Mouse (Mus musculus) hindbrain, embryonic 15.5 days (tissue): ENCODE results near the gene Tnfsf15. TPM values are rescaled to one million over a fixed set of nuclear protein-coding genes. Genes with fewer than 3 reads are reported as not detected.
A peak's percentile ranks its signal among the peaks of the same experiment; 100 is the strongest.

Source experiments
- ATAC-seq: fragments of 200-750 bp; cut with Nextera tagmentation; 2 replicates; pipeline ENCODE4 v1.8.0; 2017; ENCODE audit warnings: low read depth, moderate number of reproducible peaks, moderate TSS enrichment; ENCODE audit not compliant: low FRiP score
- H3K27ac ChIP-seq: fragments of 300-500 bp; sonication (generic); replicated peaks from 2 replicates; pipeline ENCODE4 v1.5.1; 2015; ENCODE audit warnings: mild to moderate bottlenecking, inconsistent platforms
- H3K27me3 ChIP-seq: fragments of 300-500 bp; sonication (generic); 2 replicates; pipeline ENCODE4 v1.6.1; 2015; ENCODE audit warnings: control low read depth, inconsistent platforms
- H3K36me3 ChIP-seq: fragments of 300-500 bp; sonication (generic); 2 replicates; pipeline ENCODE4 v1.6.1; 2015; ENCODE audit warnings: control low read depth, inconsistent platforms
- H3K4me1 ChIP-seq: fragments of 300-500 bp; sonication (generic); replicated peaks from 2 replicates; pipeline ENCODE4 v1.6.1; 2015; ENCODE audit warnings: control low read depth, inconsistent platforms
- H3K4me2 ChIP-seq: fragments of 300-500 bp; sonication (generic); 2 replicates; pipeline ENCODE4 v1.6.1; 2015; ENCODE audit warnings: moderate library complexity, mild to moderate bottlenecking, inconsistent platforms
- H3K4me3 ChIP-seq: fragments of 300-500 bp; sonication (generic); 2 replicates; pipeline ENCODE4 v1.5.1; 2015; ENCODE audit warnings: mild to moderate bottlenecking, inconsistent platforms
- H3K9ac ChIP-seq: fragments of 300-500 bp; sonication (generic); 2 replicates; pipeline ENCODE4 v1.6.1; 2015; ENCODE audit warnings: inconsistent platforms
- H3K9me3 ChIP-seq: fragments of 300-500 bp; sonication (generic); 2 replicates; pipeline ENCODE4 v1.6.1; 2016; ENCODE audit warnings: control low read depth, inconsistent platforms
- WGBS: fragments of 180-500 bp; shearing (Covaris S2); methylation state at CpG from one replicate; pipeline ENCODE4 v1.1.7; 2015; 5-methylcytosine and 5-hydroxymethylcytosine counted together
- polyA plus RNA-seq: library from polyadenylated mRNA; unstranded; fragments of >200 nt; fragmentation: Nextera tagmentation; extraction: Ambion mirVana; gene quantifications from 2 replicates; pipeline ENCODE4 v1.2.1, GENCODE M21; 2015

Tnfsf15 gene
- polyA plus RNA-seq, 1 experiment from 2014 or later: 0.05 TPM

DNA sequence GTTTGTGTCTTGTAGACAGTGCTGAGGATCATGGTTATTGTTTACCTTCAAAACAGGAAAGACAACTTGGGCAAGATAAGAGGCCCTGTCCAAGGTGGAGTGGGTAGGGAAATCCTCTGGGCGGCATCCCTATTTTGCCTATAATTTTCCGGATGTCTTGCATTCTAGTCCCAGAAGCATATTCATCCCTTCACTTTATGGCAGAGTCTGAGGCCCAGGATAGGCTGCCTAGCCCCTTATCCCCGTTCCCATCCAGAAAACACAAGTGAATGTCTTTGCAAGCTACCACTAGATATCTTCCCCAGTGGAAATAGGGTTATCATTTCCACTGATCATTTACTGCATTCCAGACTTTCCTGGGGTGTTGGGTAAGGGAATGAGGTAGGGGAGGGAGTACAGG, 4.9 kb downstream of the Tnfsf15 start:
- Histone ChIP-seq H3K4me3 (no peak overlapping the region), H3K9ac (no peak overlapping the region), H3K27me3 (no peaks in the 10 kb centered on the region), H3K4me1 (peaks cover 13% of the 10 kb centered on the region; the same call in 1 of the 2 replicates), H3K4me2 (no peak overlapping the region), H3K27ac (no peak overlapping the region), H3K36me3 (no peaks in the 10 kb centered on the region), H3K9me3 (no peaks in the 10 kb centered on the region)
- 90% methylated on average over 3 of the region's 3 CpGs for WGBS
- no peak for ATAC-seq

DNA sequence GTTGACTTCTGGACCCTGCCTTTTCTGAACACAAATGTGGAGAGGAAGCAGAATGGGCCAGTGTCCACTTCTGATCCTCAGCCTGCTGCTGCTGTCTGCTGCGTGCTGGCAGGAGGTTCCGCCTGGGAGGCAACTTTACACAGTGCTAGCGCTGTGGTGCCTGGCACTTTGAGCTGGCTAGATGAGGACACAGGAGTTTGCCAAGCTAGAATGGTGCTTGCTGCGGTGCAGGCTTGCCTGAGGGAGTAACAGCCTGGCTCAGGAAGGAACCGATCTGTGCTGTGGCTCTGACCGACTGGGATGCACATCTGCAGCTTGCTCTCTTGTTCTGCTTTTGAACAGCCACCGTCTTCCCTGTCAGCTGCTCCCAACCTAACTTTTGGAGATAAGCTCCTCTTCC, 5.4 kb downstream of the Tnfsf15 start:
- no peak overlapping the region for H3K4me2 ChIP-seq
- no peaks in the 10 kb centered on the region for H3K36me3 ChIP-seq
- peaks cover 9% of the 10 kb centered on the region; the same call in 1 of the 2 replicates for H3K4me1 ChIP-seq
- no peaks in the 10 kb centered on the region for H3K27me3 ChIP-seq
- H3K9me3 ChIP-seq: no peaks in the 10 kb centered on the region
- WGBS: 48% methylated on average over 7 of the region's 7 CpGs
- H3K9ac ChIP-seq: no peak overlapping the region
- peak; percentile 48; the same call in 1 of the 2 replicates for ATAC-seq
- no peak overlapping the region for H3K4me3 ChIP-seq
- no peak overlapping the region for H3K27ac ChIP-seq

GRCm38 (mm10) chr4:63738364-63738997, 6.4 kb downstream of the Tnfsf15 start:
- Histone ChIP-seq H3K4me1 (peaks cover 8% of the 10 kb centered on the region; the same call in 1 of the 2 replicates), H3K4me3 (no peak overlapping the region), H3K36me3 (no peaks in the 10 kb centered on the region), H3K4me2 (no peak overlapping the region), H3K27me3 (no peaks in the 10 kb centered on the region), H3K27ac (no peak overlapping the region), H3K9me3 (no peaks in the 10 kb centered on the region), H3K9ac (no peak overlapping the region)
- WGBS: 71% methylated on average over 9 of the region's 9 CpGs
- no peak for ATAC-seq

- Histone ChIP-seq H3K9me3 (no peaks in the 10 kb centered on the region), H3K9ac (no peak overlapping the region), H3K4me1 (peaks cover 5% of the 10 kb centered on the region; the same call in 1 of the 2 replicates), H3K27me3 (no peaks in the 10 kb centered on the region), H3K27ac (no peak overlapping the region), H3K4me3 (no peak overlapping the region), H3K4me2 (no peak overlapping the region), H3K36me3 (no peaks in the 10 kb centered on the region)
- 67% methylated on average over 2 of the region's 2 CpGs for WGBS
- no peak for ATAC-seq
These were observed 13.6 kb downstream of the Tnfsf15 start for GRCm38 (mm10) chr4:63731299-63731698.

DNA sequence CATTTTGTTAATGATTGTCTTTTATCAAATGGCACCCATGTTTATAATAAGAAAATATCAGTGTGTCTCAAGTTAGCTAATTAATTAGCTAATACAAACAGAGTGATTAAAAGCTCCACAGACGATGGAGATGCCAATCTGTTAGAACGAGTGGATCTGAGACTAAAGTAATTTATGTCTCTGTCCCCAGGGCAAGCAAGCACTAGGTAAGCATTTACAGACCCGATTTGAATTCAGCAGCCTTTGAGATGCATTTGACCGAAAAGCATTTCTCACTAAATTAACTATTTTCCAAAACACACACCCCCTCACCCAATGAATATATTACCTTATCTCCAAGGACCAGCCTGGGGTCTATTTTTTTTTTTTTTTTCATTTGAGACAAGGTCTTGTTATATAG, 18.2 kb downstream of the Tnfsf15 start:
- Histone ChIP-seq H3K4me3 (no peak overlapping the region), H3K4me1 (peaks cover 5% of the 10 kb centered on the region; the same call in 1 of the 2 replicates), H3K4me2 (no peak overlapping the region), H3K27ac (no peak overlapping the region), H3K9ac (no peak overlapping the region), H3K9me3 (no peaks in the 10 kb centered on the region), H3K27me3 (no peaks in the 10 kb centered on the region), H3K36me3 (no peaks in the 10 kb centered on the region)
- no peak for ATAC-seq
- 28% methylated on average over 4 of the region's 4 CpGs for WGBS

DNA sequence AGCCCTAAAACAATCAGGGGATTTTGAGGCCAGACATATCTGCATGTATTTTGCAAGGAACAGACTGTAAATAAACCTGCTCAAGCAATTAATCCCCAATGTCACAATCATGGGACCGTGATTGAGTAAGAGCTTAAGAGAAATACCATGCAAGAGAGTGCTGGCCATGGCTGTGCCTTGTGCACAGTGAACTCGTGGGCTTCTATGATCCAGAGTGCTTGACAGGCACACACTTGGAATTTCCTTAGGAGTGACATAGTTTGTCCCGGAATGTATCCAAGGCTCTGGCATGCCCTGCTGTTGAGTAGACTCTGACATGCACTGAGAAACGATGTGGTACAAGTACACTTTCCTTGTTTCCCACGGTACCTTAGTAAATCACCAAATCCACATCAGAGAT, 18.9 kb downstream of the Tnfsf15 start:
- no peaks in the 10 kb centered on the region for H3K9me3 ChIP-seq
- no peak overlapping the region for H3K27ac ChIP-seq
- peaks cover 5% of the 10 kb centered on the region; the same call in 1 of the 2 replicates for H3K4me1 ChIP-seq
- no peak for ATAC-seq
- H3K27me3 ChIP-seq: no peaks in the 10 kb centered on the region
- 56% methylated on average over 5 of the region's 5 CpGs for WGBS
- no peaks in the 10 kb centered on the region for H3K36me3 ChIP-seq
- H3K9ac ChIP-seq: no peak overlapping the region
- no peak overlapping the region for H3K4me2 ChIP-seq
- no peak overlapping the region for H3K4me3 ChIP-seq

GRCm38 (mm10) chr4:63717922-63718643, 26.8 kb downstream of the Tnfsf15 start:
- 61% methylated on average over 8 of the region's 8 CpGs for WGBS
- Histone ChIP-seq H3K27me3 (no peaks in the 10 kb centered on the region), H3K4me2 (no peak overlapping the region), H3K9ac (no peak overlapping the region), H3K27ac (no peak overlapping the region), H3K36me3 (no peaks in the 10 kb centered on the region), H3K4me1 (no peaks in the 10 kb centered on the region), H3K9me3 (no peaks in the 10 kb centered on the region), H3K4me3 (no peak overlapping the region)
- no peak for ATAC-seq

DNA sequence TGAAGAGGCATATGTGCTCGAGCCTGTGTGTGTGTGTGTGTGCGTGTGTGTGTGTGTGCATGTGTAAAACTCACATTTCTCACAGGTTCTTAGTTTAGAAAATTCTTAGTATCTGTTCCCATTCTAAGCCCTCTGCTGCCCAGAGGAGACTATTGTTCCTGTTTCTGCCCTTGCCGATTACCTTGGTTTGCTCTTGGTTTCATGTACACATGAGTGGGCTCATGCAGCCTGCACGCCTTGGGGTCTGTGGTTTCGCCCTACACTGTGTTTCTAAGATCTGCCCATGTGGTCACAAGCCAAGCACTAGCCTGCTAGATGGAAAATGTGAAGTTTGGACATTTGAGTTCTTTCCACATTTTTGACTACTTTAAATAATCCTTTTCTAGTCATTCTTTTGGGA, 33.0 kb downstream of the Tnfsf15 start:
- H3K4me2 ChIP-seq: no peak overlapping the region

DNA sequence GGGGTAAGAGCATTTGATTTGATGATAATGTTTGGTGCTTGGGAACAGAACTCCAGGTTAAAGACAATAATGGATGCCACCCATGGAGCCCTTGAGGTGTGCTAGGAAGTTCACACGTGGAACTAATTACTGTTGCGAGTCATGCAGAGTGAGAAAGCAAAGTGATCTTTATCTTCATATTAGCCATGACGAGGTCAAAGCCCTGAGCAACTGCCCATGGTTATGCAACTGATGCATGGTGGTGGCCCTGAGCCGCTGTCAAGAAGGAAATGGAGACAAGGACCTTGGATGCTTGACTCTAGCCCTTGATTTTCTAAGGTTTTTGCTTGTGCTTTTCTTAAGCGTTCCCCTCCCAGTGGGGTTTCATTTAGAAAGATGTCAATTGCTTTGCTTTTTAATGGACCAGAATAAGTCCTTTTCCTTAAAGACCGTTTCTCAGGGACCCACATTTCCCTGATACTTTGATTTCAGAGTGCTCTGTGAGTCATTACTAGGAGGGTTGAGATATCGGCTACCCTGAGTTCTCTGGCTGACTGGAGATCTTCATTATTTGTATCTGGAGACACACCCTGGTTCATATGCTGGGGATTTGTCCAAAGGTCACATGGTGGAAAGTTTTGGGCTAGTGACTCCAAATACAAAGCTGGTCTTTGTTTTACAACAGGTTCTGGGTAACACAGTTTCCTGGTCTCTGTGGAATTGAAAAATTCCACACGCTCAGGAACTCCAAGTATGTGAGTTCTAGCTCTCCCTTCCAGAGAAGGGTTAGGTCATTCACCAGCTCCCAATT, 34.3 kb downstream of the Tnfsf15 start:
- no peak for ATAC-seq
- Histone ChIP-seq H3K4me3 (no peak overlapping the region), H3K36me3 (no peaks in the 10 kb centered on the region), H3K9me3 (no peaks in the 10 kb centered on the region), H3K4me1 (no peaks in the 10 kb centered on the region), H3K27ac (no peak overlapping the region), H3K4me2 (no peak overlapping the region), H3K9ac (no peak overlapping the region), H3K27me3 (no peaks in the 10 kb centered on the region)
- whole genome bisulfite sequencing: 57% methylated on average over 8 of the region's 8 CpGs

More for the DNA sequence above, 33.0 kb downstream of the Tnfsf15 start:
- WGBS: 92% methylated on average over 5 of the region's 5 CpGs
- no peaks in the 10 kb centered on the region for H3K9me3 ChIP-seq
- no peak overlapping the region for H3K9ac ChIP-seq
- ATAC-seq: no peak
- H3K27me3 ChIP-seq: no peaks in the 10 kb centered on the region
- no peaks in the 10 kb centered on the region for H3K36me3 ChIP-seq
- no peaks in the 10 kb centered on the region for H3K4me1 ChIP-seq
- H3K27ac ChIP-seq: no peak overlapping the region
- H3K4me3 ChIP-seq: no peak overlapping the region

- no peaks in the 10 kb centered on the region for H3K9me3 ChIP-seq
- no peak for ATAC-seq
- H3K4me3 ChIP-seq: no peak overlapping the region
- WGBS: 65% methylated on average over 1 of the region's 1 CpGs
- H3K36me3 ChIP-seq: no peaks in the 10 kb centered on the region
- no peak overlapping the region for H3K9ac ChIP-seq
- H3K4me2 ChIP-seq: no peak overlapping the region
- no peaks in the 10 kb centered on the region for H3K27me3 ChIP-seq
- H3K27ac ChIP-seq: no peak overlapping the region
- H3K4me1 ChIP-seq: no peaks in the 10 kb centered on the region
These were observed 38.5 kb downstream of the Tnfsf15 start for GRCm38 (mm10) chr4:63706279-63706971.

- no peaks in the 10 kb centered on the region for H3K27me3 ChIP-seq
- ATAC-seq: no peak
- no peak overlapping the region for H3K4me3 ChIP-seq
- 84% methylated on average over 5 of the region's 5 CpGs for WGBS
- H3K27ac ChIP-seq: no peak overlapping the region
- H3K4me1 ChIP-seq: no peaks in the 10 kb centered on the region
- H3K36me3 ChIP-seq: no peaks in the 10 kb centered on the region
- H3K4me2 ChIP-seq: no peak overlapping the region
- H3K9ac ChIP-seq: no peak overlapping the region
- H3K9me3 ChIP-seq: no peaks in the 10 kb centered on the region
These were observed 40.7 kb downstream of the Tnfsf15 start for GRCm38 (mm10) chr4:63704232-63704631.
